Mouse (Mus musculus) cerebellum, adult 9-10 months (tissue): ENCODE data around the gene Ddb2.
"Not testable (repeated sequence)": the region's sequence is repeated elsewhere in the genome, so short reads cannot be mapped to it uniquely, and the experiment has no call there.

Experiments
- DNase-seq: peaks from one replicate; pipeline ENCODE4 v3.0.0; 2022

Gene Ddb2

DNA sequence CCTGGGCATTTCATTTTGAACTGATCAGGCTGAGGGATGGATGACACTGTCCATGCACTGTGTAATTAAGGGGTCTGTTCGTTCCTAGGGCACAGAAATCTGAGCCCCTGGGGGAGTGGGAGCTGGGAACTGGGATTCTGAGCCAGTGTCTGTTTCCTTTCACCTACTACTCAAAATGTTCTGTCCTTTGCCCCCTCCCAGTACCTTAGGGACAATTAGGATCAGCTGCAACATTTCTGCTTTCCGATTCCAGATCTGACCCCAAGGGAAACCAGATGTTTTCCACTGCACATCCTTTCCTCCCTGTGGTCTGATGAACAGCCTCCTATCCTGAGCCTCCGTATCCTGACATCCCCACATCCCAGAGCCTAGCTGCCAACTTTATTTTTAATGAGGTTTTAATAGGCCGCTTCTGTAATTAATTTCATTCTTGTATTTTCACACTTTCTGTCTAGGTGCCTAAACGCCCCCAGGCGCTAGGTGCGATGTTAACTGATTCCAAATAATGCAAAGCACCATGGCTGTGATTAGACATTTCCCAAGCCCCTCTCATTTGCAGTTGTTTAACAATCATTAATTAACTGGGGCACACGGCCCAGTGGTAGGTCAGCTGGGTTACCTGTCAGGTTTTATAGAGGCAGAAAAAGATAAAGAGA, 18.1 kb upstream of the Ddb2 start:
- no peak for DNase-seq

DNA sequence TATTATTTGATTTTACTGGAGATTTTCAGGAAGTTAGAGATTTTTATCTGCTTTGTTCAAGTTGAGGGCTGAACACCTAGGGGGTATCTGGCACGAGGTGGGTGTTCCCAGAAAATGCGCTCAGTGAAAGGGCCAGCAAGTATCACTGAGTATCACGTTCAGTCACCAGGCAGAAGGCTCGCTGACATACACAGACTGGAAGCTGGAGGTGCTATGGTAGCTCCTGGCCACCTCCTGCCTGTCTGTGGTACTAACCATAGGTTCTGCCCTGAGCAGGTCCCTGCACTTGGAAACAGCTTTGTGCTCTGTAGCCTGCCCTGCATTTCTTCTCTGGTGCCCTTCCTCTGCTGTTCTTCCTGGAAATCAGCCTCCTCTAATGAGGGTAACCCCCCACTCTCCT, 15.7 kb upstream of the Ddb2 start:
- DNase-seq, result no peak

DNA sequence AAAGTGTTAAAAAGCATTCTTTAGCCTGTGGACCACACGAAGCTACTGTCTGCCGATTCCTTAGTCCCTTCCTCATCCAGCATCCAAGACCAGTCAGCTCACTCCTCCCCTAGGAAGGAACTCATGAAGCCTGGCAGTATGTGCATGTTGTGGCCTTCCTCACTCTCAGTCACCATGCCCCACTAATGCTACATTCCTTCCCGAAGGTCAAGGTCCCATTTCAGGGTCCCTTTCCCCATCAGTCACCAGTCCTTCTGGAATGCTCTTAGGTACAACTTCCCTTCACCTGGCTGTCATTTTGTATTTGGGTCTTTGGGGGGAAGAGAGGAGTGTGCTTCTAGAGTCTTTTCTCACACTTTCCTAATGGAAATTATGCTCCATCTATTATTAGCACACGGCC, 15.2 kb upstream of the Ddb2 start:
- DNase-seq, result no peak

DNA sequence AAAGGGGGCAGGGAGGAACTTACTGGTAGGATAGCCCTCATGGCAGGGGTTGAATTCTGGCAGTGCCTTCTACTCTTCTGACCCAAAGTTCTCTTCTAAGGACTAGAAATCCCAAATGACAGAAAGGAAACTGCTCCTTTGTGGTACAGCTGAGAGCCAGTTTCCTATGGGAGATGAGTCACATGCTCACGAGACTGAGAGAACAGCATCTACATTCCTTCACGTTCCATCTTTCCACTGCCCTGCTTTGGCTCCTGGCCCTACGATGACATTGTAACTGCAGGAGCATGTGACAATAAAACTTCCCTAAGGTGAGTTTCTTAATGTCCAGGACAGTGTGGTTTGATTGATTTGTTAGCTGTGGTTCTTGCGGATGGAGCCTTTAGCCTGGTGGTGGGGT, 11.6 kb upstream of the Ddb2 start:
- DNase-seq, result no peak

DNA sequence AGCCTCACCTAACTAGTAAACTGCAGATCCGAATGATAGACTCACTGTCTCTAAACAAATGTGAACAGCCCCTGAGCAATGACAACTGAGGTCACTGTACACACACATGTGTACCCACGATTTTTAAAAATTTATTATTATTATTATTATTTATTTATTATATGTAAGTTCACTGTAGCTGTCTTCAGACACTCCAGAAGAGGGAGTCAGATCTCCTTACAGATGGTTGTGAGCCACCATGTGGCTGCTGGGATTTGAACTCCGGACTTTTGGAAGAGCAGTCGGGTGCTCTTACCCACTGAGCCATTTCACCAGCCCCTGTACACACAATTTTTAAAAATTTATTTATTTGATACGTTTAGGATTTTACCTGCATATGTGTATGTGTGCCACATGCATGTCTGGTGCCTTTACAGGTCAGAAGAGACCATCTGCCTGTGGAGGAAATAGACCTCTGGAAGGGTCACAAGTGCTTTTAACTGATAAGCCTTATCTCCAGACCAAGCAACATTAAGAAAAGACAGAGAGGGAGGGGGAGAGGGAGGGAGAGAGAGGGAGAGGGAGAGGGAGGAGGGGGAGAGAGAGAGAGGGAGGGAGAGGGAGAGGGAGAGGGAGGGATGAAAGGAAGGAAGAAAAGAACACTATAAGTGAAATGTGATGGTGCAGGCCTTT, 7.9 kb upstream of the Ddb2 start:
- no peak for DNase-seq

DNA sequence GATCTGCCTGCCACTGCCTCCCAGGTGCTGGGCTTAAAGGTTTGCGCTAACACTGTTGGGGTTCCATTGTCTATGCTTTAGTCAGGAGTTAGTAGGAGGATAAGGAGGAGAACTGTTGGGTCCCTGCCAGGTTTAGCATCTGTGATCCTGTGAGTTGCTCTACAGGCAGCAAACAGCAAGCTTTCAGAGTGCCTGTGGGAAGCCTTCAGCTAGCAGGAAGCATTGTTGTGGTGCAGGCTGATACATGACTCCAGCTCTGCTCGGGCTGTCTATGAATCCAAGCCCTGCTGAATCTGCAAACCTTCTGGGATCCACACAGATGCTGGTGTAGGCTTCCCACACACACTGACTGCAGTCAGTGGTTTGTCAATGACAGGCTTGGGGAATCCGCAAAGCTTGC, 6.6 kb upstream of the Ddb2 start:
- peak; percentile 63 for DNase-seq

DNA sequence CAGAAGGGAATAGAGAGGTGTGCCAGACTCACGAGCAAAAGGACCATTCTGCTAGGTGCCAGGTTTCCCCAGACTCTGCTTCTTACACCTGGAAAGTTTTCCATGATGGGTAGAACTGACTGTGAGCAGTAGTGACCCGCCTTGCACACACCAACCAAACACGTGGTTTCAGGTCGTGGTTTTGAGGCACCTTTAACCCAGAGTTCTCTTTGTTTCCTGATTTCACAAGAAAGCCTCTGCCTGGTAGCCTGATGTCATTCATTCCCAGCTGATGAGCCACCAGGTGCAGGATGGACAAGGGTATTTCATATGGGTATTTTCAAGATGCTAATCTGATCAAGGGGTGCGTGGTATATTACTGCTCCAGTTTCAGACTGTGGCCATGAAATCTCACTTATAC, 5.8 kb upstream of the Ddb2 start:
- no peak for DNase-seq

DNA sequence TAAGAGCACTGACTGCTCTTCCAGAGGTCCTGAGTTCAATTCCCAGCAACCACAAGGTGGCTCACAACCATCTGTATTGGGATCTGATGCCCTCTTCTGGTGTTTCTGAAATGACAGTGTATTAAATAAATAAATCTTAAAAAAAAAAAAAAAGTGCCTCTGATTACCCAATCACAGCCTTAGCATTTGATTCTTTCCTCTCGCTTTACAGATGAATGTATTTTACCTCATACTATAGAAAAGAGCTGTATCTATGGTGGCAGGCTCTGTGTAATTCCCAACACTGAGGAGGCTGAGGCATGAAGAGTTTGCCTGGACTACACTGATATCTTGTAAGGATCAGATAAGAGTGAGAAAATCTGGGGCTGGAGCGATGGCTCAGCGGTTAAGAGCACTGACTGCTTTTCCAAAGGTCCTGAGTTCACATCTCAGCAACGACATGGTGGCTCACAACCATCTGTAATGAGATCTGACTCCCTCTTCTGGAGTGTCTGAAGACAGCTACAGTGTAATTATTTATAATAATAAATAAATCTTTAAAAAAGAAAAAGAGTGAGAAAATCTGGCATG, 814 bp upstream of the Ddb2 start:
- not testable (repeated sequence) for DNase-seq

DNA sequence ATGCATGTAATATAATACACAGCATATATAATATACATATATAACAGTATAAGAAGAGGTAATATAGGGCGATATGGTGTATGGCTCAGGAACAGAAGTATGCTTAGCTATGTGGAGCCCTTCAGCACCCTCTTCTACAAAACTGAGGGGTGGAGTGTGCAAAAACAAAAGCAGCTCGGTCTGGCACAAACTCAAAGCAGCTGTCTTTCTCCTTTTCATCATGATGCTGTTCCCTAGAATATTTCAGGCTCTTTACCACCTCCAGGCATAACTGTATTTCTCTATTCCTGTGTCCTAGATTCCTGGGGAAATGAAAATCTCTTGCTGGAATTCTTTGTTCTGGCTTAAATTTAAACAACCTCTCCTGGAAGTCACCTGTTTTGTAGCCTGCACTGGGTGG, 7.0 kb downstream of the Ddb2 start:
- DNase-seq, result no peak

DNA sequence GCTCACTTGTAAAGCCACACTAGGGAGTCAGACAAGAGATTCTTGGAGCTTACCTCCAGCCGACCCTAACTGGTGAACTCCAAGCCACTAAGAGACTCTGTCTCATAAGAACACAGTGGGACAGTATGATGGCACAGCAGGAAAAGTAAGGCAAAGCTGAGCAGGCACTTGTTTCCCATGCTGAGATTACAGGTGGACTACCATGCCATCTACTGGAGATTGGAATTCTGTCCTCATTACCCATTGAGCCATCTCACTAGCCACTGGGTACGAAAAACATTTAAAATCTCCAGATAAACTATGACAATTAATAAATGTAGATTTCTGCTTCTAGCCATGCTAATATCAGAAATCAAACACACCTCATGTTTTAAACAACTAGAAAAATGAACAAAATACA, 13.2 kb downstream of the Ddb2 start:
- DNase-seq, result no peak

DNA sequence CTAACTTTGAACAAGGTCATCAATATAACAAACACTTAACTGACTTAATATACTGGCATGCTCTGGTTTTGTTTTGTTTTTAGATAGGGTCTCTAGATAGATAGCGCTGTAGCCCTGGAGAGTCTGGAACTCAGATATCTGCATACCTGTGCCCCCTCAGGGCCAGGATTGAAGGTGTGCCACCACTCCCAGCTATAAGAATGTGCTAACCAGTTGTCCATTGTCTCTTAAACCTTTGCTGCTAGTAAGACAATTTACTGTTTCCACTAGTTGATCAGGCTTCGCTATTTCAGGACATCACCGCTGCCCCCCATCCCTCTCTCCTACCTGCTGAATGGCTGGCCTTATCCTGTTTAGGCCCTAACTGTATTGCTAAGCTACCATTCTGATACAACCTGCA, 16.3 kb downstream of the Ddb2 start:
- no peak for DNase-seq

DNA sequence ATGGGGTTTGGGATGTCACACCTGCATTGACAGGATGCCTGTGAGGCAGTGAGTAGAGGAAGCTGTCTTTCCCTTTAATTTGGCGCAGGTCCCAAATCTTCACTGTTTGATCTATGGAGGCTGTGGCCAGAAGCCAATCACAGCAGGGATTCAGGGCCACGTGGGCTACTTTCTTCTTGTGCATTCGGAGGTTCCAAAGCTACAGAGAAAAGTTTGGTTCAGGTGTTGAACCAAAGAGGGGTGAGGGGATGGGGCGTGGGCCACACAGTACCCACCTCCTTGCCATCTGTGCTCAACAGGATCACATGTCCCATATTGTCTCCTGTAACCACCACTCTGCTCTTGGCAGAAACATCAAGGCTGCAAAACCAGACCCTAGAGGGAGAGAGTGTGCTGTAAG, 19.8 kb downstream of the Ddb2 start:
- DNase-seq, result peak; percentile 44

DNA sequence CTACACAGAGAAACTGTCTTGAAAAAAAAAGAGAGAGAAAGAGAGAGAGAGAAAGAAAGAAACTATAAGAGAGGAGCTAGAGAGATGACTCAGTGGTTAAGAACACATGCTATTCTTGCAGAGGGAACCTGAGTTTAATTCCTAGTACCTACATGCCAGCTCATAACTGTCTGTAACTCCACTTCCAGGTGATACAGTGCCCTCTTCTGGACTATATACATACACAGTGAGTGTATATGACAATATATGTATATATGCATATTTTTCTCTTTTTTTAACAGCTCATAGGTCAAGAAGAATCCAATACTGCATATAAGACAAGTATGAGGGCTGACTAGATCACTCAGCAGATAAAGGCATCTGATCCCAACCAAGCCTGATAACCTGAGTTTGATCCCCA, 23.5 kb downstream of the Ddb2 start:
- no peak for DNase-seq

DNA sequence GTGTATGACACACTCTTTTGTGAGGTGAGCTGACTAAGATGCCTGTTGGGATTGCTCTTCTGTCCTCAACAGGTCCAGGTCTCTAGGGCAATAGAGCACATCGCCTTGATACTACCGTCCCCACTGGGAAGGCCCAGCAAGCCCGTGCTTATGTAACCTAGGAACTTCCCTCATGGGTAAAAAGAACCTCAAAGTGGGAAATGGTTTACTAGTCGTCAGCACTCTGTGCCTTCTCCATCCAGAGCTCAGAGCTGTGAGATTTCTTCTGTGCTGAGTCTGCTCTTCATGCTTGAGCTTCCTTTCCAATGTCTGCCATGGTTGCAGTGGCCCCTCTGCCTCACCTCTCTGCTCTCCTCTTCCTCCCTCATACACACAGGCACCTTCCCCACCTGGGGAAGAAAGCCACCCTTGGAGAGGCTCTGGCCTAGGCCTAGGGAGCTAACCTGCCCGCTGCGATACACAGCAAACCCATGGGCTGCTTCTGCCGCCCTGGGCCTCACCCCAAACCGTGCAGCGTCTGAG, 30.5 kb downstream of the Ddb2 start:
- no peak for DNase-seq

DNA sequence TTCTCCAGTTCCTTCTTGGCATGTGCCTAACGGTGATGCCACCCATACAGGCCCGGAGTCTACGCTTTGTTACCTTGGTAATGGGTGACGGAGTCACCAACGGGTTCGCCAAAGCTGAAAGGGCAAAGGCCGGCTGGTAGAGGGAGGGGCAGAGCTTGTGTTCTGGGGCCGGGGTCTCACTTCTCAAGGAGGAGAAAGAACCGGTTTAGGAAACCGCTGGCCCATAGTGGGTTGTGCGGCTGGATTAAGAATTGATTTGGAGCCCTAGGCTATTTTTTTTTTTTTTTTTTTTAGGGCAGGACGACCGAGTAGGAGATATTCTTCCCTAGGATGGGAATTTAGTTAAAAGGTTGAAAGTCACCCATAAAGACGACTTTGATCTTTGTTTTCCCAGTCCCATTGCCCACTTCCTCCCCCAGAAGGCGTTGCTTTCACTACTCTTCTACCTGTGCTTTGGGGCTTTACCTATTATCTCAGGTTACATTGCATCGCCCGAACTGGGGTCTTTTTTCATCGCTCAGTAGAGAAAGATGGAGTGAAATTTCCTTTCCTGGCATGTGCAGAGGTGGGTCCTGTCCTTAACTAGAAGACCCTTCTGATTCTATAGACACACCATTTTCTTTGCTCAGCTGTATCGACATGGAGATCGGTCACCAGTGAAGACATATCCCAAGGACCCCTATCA, 33.7 kb downstream of the Ddb2 start:
- no peak for DNase-seq

DNA sequence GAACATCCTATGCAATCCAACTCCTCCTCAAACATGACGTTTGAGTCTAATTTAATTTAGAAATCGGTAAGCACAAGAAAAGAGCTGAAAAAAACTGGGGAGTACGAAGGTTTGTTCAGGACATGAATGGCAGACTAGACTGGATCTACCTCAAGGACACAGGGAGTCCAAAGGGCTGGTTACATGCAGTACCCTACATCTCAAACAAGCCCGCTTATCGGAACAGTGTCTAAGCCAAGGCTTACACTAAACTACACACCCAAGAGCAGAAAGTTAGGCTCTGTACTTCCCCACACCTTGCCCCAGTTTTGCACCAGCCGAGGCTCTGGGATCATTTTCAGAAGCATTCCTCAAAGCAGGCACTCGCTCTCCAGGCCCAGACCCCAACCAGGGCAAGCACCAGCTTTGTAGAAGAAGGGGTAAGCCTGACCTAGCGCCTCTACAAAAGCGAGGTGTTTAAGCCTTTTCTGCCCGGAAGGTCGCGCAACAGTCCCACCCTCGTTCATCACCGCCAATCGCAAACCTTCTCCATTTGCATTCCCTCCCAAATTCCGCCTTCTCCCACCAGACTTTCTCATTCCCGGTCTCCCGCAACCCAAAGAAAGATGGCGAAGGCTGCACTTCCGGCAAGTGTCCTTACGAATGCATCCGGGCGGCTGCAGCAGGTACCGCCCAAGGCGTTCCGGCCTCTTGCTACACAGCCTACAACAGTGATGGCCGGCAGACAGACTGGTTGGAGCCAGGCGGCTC, 34.4 kb downstream of the Ddb2 start, which contains the start of the genes Nr1h3 and Acp2:
Gene Nr1h3 (minus strand): TSS at position 613 of the 750 bp plus-strand sequence.
Gene Acp2 (plus strand): TSS at position 664 of the 750 bp plus-strand sequence.
- DNase-seq, result peak; percentile 96

DNA sequence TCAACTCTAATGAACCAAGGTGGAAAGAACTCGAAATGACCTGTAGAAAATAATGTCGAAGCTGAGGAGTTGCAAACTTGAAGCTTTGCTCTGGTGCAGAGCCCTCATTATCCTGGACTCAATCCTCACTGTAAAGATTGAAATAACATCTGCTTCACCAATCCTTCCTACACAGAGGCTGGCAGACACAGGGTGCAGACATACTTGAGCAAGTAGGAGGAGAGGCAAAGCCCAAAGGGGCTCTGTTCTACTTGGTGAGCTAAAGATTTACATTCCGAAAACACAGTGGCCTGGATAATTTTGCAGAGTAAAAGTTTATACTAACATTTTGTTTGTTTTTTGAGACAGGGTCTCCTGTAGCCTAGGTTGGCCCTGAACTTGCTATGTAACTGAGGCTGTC, 37.9 kb downstream of the Ddb2 start:
- DNase-seq, result no peak

DNA sequence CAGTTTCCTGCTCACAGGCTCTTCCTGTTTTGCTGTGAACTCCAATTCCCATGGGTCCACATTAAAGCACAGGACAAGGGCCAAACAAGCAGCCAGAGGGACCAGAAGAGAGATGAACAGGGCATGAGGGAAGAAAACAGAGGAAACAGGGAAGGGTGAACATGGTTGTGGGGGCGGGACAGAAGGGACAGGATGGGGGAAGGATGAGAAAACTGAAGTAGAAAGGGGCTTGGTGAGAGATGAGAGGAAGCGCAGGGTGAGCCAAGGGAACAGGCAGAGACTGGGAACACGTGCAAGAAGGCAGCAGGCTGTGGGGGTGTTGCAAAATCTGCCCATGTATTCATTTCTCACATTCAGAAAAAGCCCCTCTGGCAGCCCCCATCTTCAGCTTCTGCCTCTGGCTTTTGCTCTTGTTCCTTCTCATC, 40.2 kb downstream of the Ddb2 start:
- DNase-seq, result no peak

DNA sequence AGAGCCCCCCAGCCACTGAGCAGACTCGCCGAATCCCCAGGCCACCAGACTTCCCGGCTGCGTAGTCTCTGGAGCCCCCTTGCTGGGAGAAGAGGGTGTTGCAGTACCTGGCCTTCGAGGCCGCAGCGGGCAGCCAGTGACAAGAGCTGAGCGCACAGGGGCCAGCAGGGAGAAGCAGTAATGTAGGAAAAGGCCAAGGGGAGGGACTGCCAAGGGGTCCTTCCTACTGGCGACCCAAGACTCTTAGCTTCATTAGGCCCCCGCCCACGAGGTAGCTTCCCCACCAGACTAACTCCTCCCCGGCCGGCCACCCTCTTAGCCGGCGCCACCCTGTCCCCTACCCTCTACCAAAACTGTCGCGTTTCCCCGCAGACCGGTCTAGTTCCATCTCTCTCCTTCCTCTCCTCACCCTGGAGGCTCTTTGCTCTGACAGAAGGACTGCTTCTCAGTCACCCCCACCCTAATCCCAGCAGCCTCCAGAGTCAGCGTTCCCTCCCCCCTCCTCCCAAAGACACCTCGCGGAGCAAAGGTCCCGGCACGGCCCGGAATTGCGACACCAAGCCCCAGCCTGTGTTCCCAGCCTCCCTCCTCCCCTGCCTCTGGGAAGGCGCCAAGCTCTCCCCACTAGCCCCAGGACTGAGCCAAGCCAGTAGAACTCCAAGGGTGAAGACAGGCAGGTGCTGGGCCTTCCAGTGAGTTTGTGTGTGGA, 42.0 kb downstream of the Ddb2 start:
- DNase-seq, result peak; percentile 80

DNA sequence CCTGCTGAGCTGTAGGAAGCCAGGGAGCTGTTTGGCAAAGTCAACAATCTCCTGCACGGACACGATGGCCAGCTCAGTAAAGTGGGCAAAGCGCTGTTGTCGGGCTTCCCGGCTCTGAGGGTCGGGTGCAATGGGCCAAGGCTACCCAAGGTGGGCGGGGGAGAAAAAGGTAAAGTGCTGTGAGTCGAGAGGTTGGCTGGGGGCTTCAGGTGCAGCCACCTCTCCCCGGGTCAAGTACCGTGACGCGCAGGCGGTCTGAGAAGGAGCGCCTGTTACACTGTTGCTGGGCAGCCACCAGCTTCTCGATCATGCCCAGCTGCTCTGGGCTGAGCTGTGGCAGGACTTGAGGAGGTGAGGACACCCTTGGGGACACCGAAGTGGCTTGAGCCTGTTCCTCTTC, 46.3 kb downstream of the Ddb2 start:
- DNase-seq, result no peak

DNA sequence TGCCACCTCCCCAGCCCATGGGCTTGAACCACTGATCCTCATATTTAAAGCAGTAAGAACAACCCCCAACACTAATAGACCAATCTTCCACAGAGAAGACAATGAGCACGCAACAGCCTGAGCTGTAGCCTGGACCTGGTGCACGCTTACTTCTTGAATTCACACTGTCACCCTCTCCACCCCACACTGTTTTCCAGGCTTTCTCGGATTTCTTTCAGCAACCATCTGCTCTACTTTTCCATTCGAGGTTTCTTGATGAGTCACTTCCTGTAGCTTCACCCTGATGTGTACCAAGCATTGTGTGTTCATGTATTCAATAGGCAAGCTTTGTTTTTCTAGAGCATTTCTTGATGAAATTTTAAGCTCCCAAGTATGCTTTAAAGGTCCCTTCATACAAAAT, 49.4 kb downstream of the Ddb2 start:
- no peak for DNase-seq

DNA sequence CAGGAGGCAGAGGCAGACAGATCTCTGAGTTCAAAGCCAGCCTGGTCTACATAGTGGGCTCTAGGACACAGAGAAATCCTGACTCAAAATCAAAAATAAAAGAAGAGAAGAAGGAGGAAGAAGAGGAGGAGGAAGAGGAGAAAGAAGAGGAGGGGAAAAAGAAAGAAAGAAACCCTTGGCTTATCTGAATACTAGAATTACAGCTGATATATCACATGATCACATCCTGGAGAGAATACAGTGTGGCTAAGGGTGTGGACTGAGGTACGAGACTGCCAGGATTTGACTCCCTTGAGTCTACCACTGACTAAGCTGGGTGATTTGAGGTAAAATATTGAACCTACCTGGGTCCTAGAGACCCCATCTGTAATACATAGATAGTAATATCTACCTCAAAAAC, 50.6 kb downstream of the Ddb2 start:
- DNase-seq, result no peak
